Mouse (Mus musculus) heart, postnatal 0 days (tissue): ENCODE measurements around the gene Ttc25. TPM values are rescaled to one million over a fixed set of nuclear protein-coding genes. Genes with fewer than 3 reads are reported as not detected.

Experiments
- ATAC-seq: fragments of 200-750 bp; cut with Nextera tagmentation; 2 replicates; pipeline ENCODE4 v1.8.0; 2017; ENCODE audit warnings: low read depth, moderate number of reproducible peaks, moderate library complexity; ENCODE audit not compliant: insufficient read depth
- DNase-seq: peaks from one replicate; pipeline ENCODE4 v3.0.0-alpha.2; 2016; ENCODE audit warnings: low spot score
- H3K27ac ChIP-seq: fragments of 300-500 bp; sonication (generic); 2 replicates; pipeline ENCODE4 v1.5.1; 2014; ENCODE audit warnings: low read depth, mild to moderate bottlenecking
- H3K27me3 ChIP-seq: fragments of 300-500 bp; sonication (generic); 2 replicates; pipeline ENCODE4 v1.6.1; 2014; ENCODE audit warnings: low read length, mixed read lengths; ENCODE audit not compliant: control insufficient read depth, insufficient read depth
- H3K36me3 ChIP-seq: fragments of 300-500 bp; sonication (generic); replicated peaks from 2 replicates; pipeline ENCODE4 v1.6.1; 2014; ENCODE audit warnings: low read length, mixed read lengths; ENCODE audit not compliant: control insufficient read depth, insufficient read depth
- H3K4me1 ChIP-seq: fragments of 300-500 bp; sonication (generic); 2 replicates; pipeline ENCODE4 v1.6.1; 2014; ENCODE audit warnings: antibody characterized with exemption; ENCODE audit not compliant: control insufficient read depth, insufficient read depth
- H3K4me2 ChIP-seq: fragments of 300-500 bp; sonication (generic); 2 replicates; pipeline ENCODE4 v1.6.1; 2014; ENCODE audit warnings: low read depth, mild to moderate bottlenecking, low read length, moderate library complexity
- H3K4me3 ChIP-seq: fragments of 300-500 bp; sonication (generic); 2 replicates; pipeline ENCODE4 v1.5.1; 2014; ENCODE audit warnings: low read depth, low read length
- H3K9ac ChIP-seq: fragments of 300-500 bp; sonication (generic); replicated peaks from 2 replicates; pipeline ENCODE4 v1.6.1; 2014; ENCODE audit warnings: low read depth, low read length, mixed read lengths
- H3K9me3 ChIP-seq: fragments of 300-500 bp; sonication (generic); replicated peaks from 2 replicates; pipeline ENCODE4 v1.6.1; 2016; ENCODE audit warnings: low read length; ENCODE audit not compliant: control insufficient read depth
- CTCF ChIP-seq: IDR thresholded peaks from 2 replicates; pipeline ENCODE4 v1.5.1; 2016; ENCODE audit warnings: antibody characterized with exemption, control low read depth, low read depth
- EP300 ChIP-seq: IDR thresholded peaks from 2 replicates; pipeline ENCODE4 v1.6.1; 2016; ENCODE audit warnings: antibody characterized with exemption, low read depth
- WGBS: fragments of 180-500 bp; shearing (Covaris S2); extraction: QIAGEN DNeasy Blood & Tissue Kit; methylation state at CpG from one replicate; pipeline ENCODE4 v1.1.7; 2014; 5-methylcytosine and 5-hydroxymethylcytosine counted together
- polyA plus RNA-seq: library from polyadenylated mRNA; unstranded; fragments of >200 nt; fragmentation: Nextera tagmentation; extraction: Ambion mirVana; gene quantifications from 2 replicates; pipeline ENCODE4 v1.2.1, GENCODE M21; 2015
- total RNA-seq: library from RNA; depleted of rRNA; stranded (reverse); fragments of >200 nt; gene quantifications from 2 replicates; pipeline ENCODE4 v1.2.3, GENCODE M21; 2014; ENCODE audit warnings: low replicate concordance

The Ttc25 gene
- total and polyA plus RNA-seq, 2 experiments from 2014 or later, result 0.23 to 0.37 TPM

GRCm38 (mm10) chr11:100603155-100603554 lies 57.7 kb downstream of the Ttc25 start:
- Histone ChIP-seq H3K4me2 (no peak overlapping the region), H3K27me3 (no peaks in the 10 kb centered on the region), H3K4me1 (no peaks in the 10 kb centered on the region; the same call in 1 of the 2 replicates), H3K36me3 (peaks cover 44% of the 10 kb centered on the region), H3K4me3 (no peak overlapping the region), H3K27ac (no peak overlapping the region), H3K9me3 (no peaks in the 10 kb centered on the region), H3K9ac (no peak overlapping the region)
- 71% methylated on average over 9 of the region's 9 CpGs for WGBS
- DNase-seq (no peak), ATAC-seq (no peak)
- no peak for TF ChIP-seq CTCF
- TF ChIP-seq EP300, result no peak

GRCm38 (mm10) chr11:100603813-100604212 lies 58.4 kb downstream of the Ttc25 start:
- no peak overlapping the region for H3K4me3 ChIP-seq
- ATAC-seq, result no peak
- no peak overlapping the region for H3K27ac ChIP-seq
- TF ChIP-seq CTCF (no peak), EP300 (no peak)
- no peaks in the 10 kb centered on the region for H3K9me3 ChIP-seq
- no peaks in the 10 kb centered on the region for H3K27me3 ChIP-seq
- WGBS, result 64% methylated on average over 8 of the region's 8 CpGs
- no peak overlapping the region for H3K4me2 ChIP-seq
- H3K4me1 ChIP-seq, result peaks cover 2% of the 10 kb centered on the region
- no peak for DNase-seq
- peaks cover 41% of the 10 kb centered on the region for H3K36me3 ChIP-seq
- no peak overlapping the region for H3K9ac ChIP-seq

GRCm38 (mm10) chr11:100604321-100605005 lies 59.1 kb downstream of the Ttc25 start:
- Histone ChIP-seq H3K27ac (0 out of 2 replicates have a peak overlapping the region, but pooled peaks have one; percentile 1), H3K27me3 (no peaks in the 10 kb centered on the region), H3K4me1 (peaks cover 9% of the 10 kb centered on the region), H3K9me3 (no peaks in the 10 kb centered on the region), H3K9ac (no peak overlapping the region), H3K4me3 (no peak overlapping the region), H3K4me2 (no peak overlapping the region), H3K36me3 (peaks cover 35% of the 10 kb centered on the region)
- ATAC-seq (no peak), DNase-seq (no peak)
- TF ChIP-seq CTCF (no peak), EP300 (no peak)
- 69% methylated on average over 4 of the region's 4 CpGs for WGBS

GRCm38 (mm10) chr11:100605451-100605850 lies 60.0 kb downstream of the Ttc25 start:
- 88% methylated on average over 10 of the region's 10 CpGs for WGBS
- Histone ChIP-seq H3K27ac (no peak overlapping the region), H3K4me2 (no peak overlapping the region), H3K9ac (no peak overlapping the region), H3K36me3 (peaks cover 25% of the 10 kb centered on the region), H3K4me3 (no peak overlapping the region), H3K9me3 (no peaks in the 10 kb centered on the region), H3K27me3 (no peaks in the 10 kb centered on the region), H3K4me1 (peaks cover 18% of the 10 kb centered on the region)
- DNase-seq (no peak), ATAC-seq (no peak)
- TF ChIP-seq EP300, result no peak
- no peak for TF ChIP-seq CTCF

- Histone ChIP-seq H3K9me3 (no peaks in the 10 kb centered on the region), H3K4me1 (peaks cover 25% of the 10 kb centered on the region), H3K4me3 (no peak overlapping the region), H3K27me3 (no peaks in the 10 kb centered on the region), H3K4me2 (no peak overlapping the region), H3K27ac (no peak overlapping the region), H3K36me3 (peaks cover 15% of the 10 kb centered on the region), H3K9ac (no peak overlapping the region)
- no peak for DNase-seq
- no peak for ATAC-seq
- WGBS, result 80% methylated on average over 6 of the region's 6 CpGs
- TF ChIP-seq EP300, result no peak
- no peak for TF ChIP-seq CTCF
Observed at GRCm38 (mm10) chr11:100607121-100607520, 61.7 kb downstream of the Ttc25 start.

- Histone ChIP-seq H3K4me1 (peaks cover 32% of the 10 kb centered on the region), H3K27me3 (no peaks in the 10 kb centered on the region), H3K4me3 (no peak overlapping the region), H3K36me3 (peaks cover 15% of the 10 kb centered on the region), H3K4me2 (no peak overlapping the region; the same call in 1 of the 2 replicates), H3K27ac (peak overlapping the region; percentile 84), H3K9ac (no peak overlapping the region), H3K9me3 (no peaks in the 10 kb centered on the region)
- ATAC-seq, result no peak
- DNase-seq, result no peak
- TF ChIP-seq CTCF, result no peak
- TF ChIP-seq EP300, result no peak
- WGBS, result 42% methylated on average over 4 of the region's 4 CpGs
Observed at GRCm38 (mm10) chr11:100608796-100609195, 63.4 kb downstream of the Ttc25 start.
